18 mouse cellular contexts compared by ENCODE assay signal in genomic region chr10:27631002-27631401, GRCm38 (mm10). TPM values are rescaled to one million over a fixed set of nuclear protein-coding genes. Genes with fewer than 3 reads are reported as not detected.
DNase-seq lines count a peak whose midpoint lies in the region.
"Had no signal": no experiment of that assay in that cellular context is flagged by ENCODE, and none has a peak within 500 bp of the region (broad histone marks: within the 10 kb centered on the region; RNA-seq: fewer than 3 reads in every experiment).

No protein-coding gene starts in this region.

- peak; percentile 8 to 16 for DNase-seq in cerebellum, postnatal 10 days
- DNase-seq in cerebellum, adult 11 months, result no peak
- peak; percentile 12 for DNase-seq in layer of hippocampus, adult 11-12 months (ENCODE audit: low spot score)
- DNase-seq in layer of hippocampus, postnatal 10 days (ENCODE audit: low spot score in 2 of 2), result no peak
- DNase-seq in brain, embryonic 18.5 days (ENCODE audit: low read depth, low spot score), result peak; percentile 32
- DNase-seq in layer of hippocampus, postnatal 14 days (ENCODE audit: low spot score in 2 of 2), result peak; percentile 19 to 59
- no peak for DNase-seq in urinary bladder, postnatal 36 days (ENCODE audit: low spot score in 2 of 2)
- DNase-seq: adrenal gland, adult 8-10 months; cerebellum, adult 9-10 months; heart, postnatal 36 days; kidney, adult 9 months; kidney, postnatal 14 days; liver, embryonic 13.5 days; lung, adult 2 months; right cerebral cortex, postnatal 14 days; spleen, adult 18-20 months; thymus, postnatal 25 days had no signal

RNA-seq across cellular contexts. Expression of gene Lama2, which starts 11.4 kb away (rescaled TPM):
- 10 to 100 TPM; 12.4 to 13.8 TPM for total RNA-seq in layer of hippocampus, postnatal 10 days (2021)
- total RNA-seq in layer of hippocampus, postnatal 14 days (2021), result 10 to 100 TPM; 14.3 to 14.4 TPM
- total RNA-seq: common myeloid progenitor, adult 5-6 weeks had no signal

Comparison
In these comparisons a context has a peak if more than half of its experiments do, and no peak if none do; other contexts are left out.
1. DNase-seq: peak in cerebellum, postnatal 10 days (2 of 2), layer of hippocampus, adult 11-12 months (single experiment), brain, embryonic 18.5 days (single experiment) and layer of hippocampus, postnatal 14 days (2 of 2); none in cerebellum, adult 11 months (single experiment), layer of hippocampus, postnatal 10 days (0 of 2) and urinary bladder, postnatal 36 days (0 of 2).